Mouse (Mus musculus) megakaryocyte, embryonic 14.5 days (primary cell): ENCODE data around the gene Slc22a14.

Experiments
- FLI1 ChIP-seq: IDR thresholded peaks from 2 replicates; pipeline ENCODE4 v1.6.1; 2012; ENCODE audit warnings: low read length, inconsistent platforms, mixed read lengths
- GATA1 ChIP-seq: IDR thresholded peaks from 3 replicates; pipeline ENCODE4 v1.6.1; 2012; ENCODE audit warnings: mixed read lengths, low read length, inconsistent platforms, borderline replicate concordance

- TF ChIP-seq GATA1 (no peak), FLI1 (no peak)
Measured at GRCm38 (mm10) chr9:119334834-119335233, 30.5 kb downstream of the Slc22a14 start.
